In the genomic region with DNA sequence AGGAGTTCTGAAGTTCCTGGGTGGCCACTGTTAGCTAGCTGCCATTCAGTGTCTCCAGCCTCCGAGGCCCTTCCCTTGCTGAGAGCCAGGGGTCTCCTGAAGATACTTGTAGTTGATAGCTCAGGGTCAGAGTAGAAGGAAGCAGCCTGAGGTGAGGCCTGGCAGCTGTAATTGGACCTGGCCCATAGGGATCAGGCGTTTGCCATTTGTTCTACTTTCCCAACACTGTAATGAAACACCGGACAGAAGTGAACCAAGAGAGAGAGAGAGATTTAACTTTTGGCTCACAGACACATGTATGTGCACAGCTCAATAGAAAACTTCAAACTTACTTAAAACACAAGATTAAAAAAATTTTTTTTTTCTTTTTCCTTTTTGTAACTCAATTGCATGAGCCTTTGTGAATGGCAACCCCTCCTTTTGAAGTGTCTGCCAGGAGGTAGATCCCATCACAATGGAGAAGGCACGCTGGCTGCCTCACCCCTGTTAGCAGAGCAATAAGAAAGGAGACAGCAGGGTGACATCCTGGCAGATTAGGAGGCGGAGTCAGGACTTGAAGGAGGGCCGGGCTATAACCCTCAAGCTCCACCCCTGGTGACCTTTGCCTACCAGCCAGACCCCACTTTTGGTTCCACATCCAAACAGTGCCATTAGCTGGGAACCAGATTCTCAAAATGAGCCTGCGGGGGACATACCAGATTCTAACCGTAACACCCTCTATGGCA, we compare ENCODE assay signal across 15 mouse cellular contexts. TPM values are rescaled to one million over a fixed set of nuclear protein-coding genes. Genes with fewer than 3 reads are reported as not detected.
DNase-seq lines count a peak whose midpoint lies in the region; ATAC-seq lines count a peak whose summit lies in the region.
"Had no signal": no experiment of that assay in that cellular context is flagged by ENCODE, and none has a peak within 500 bp of the region (broad histone marks: within the 10 kb centered on the region; RNA-seq: fewer than 3 reads in every experiment).

No protein-coding gene starts in this region.

- no peaks in the 10 kb centered on the region for H3K9me3 ChIP-seq in forebrain, embryonic 12.5 days
- H3K9me3 ChIP-seq in forebrain, embryonic 14.5 days (replicated peaks; ENCODE audit: control insufficient read depth, low read length), result no peaks in the 10 kb centered on the region
- no peaks in the 10 kb centered on the region for H3K9me3 ChIP-seq in liver, embryonic 12.5 days (replicated peaks)
- no peaks in the 10 kb centered on the region for H3K9me3 ChIP-seq in liver, embryonic 11.5 days (ENCODE audit: control insufficient read depth, low read length)

- H3K4me1 ChIP-seq in forebrain, embryonic 12.5 days, result peaks cover 56% of the 10 kb centered on the region
- H3K4me1 ChIP-seq in forebrain, embryonic 14.5 days (ENCODE audit: control insufficient read depth, insufficient read depth, low read length), result peaks cover 29% of the 10 kb centered on the region
- H3K4me1 ChIP-seq in liver, embryonic 12.5 days, result peaks cover 11% of the 10 kb centered on the region; the same call in 1 of the 2 replicates
- H3K4me1 ChIP-seq in liver, embryonic 11.5 days (replicated peaks; ENCODE audit: control insufficient read depth, insufficient read depth, low read length), result peaks cover 7% of the 10 kb centered on the region

- peak overlapping the region; percentile 31; the same call in 1 of the 2 replicates for H3K27ac ChIP-seq in forebrain, embryonic 12.5 days
- no peak overlapping the region for H3K27ac ChIP-seq in forebrain, embryonic 14.5 days (ENCODE audit: low read depth, low read length)
- no peak overlapping the region for H3K27ac ChIP-seq in liver, embryonic 12.5 days
- no peak overlapping the region for H3K27ac ChIP-seq in liver, embryonic 11.5 days (ENCODE audit: low read depth, low read length)

- no peak for ATAC-seq in forebrain, embryonic 12.5 days (ENCODE audit: low FRiP score)
- ATAC-seq in forebrain, embryonic 14.5 days, result no peak
- peak; percentile 27; the same call in 1 of the 2 replicates for ATAC-seq in liver, embryonic 12.5 days
- ATAC-seq in liver, embryonic 11.5 days (replicated peaks; ENCODE audit: low FRiP score), result no peak
- 0 out of 2 replicates have a peak, but pooled peaks have one; percentile 26 for ATAC-seq in megakaryocyte progenitor cell, adult 5-6 weeks (replicated peaks; ENCODE audit: poor library complexity)

- peaks cover 5% of the 10 kb centered on the region; the same call in 1 of the 2 replicates for H3K27me3 ChIP-seq in forebrain, embryonic 12.5 days
- no peaks in the 10 kb centered on the region for H3K27me3 ChIP-seq in forebrain, embryonic 14.5 days (replicated peaks; ENCODE audit: control insufficient read depth, insufficient read depth, low read length)
- H3K27me3 ChIP-seq in liver, embryonic 12.5 days (replicated peaks), result peaks cover 5% of the 10 kb centered on the region; the same call in 1 of the 2 replicates
- H3K27me3 ChIP-seq in liver, embryonic 11.5 days (replicated peaks; ENCODE audit: control insufficient read depth, insufficient read depth, low read length), result 0 out of 2 replicates have a peak, but pooled peaks cover 2% of the 10 kb centered on the region

- H3K4me3 ChIP-seq in forebrain, embryonic 12.5 days (replicated peaks), result no peak overlapping the region
- H3K4me3 ChIP-seq in forebrain, embryonic 14.5 days (ENCODE audit: low read depth, low read length), result no peak overlapping the region
- no peak overlapping the region for H3K4me3 ChIP-seq in liver, embryonic 12.5 days
- no peak overlapping the region for H3K4me3 ChIP-seq in liver, embryonic 11.5 days (ENCODE audit: low read depth, low read length)

- H3K36me3 ChIP-seq in forebrain, embryonic 12.5 days (replicated peaks), result no peaks in the 10 kb centered on the region
- no peaks in the 10 kb centered on the region for H3K36me3 ChIP-seq in forebrain, embryonic 14.5 days (ENCODE audit: control insufficient read depth, insufficient read depth, low read length)
- no peaks in the 10 kb centered on the region for H3K36me3 ChIP-seq in liver, embryonic 12.5 days
- H3K36me3 ChIP-seq in liver, embryonic 11.5 days (ENCODE audit: control insufficient read depth, insufficient read depth, low read length), result no peaks in the 10 kb centered on the region

- H3K4me2 ChIP-seq in forebrain, embryonic 12.5 days, result no peak overlapping the region
- H3K4me2 ChIP-seq in forebrain, embryonic 14.5 days (ENCODE audit: low read length), result no peak overlapping the region
- H3K4me2 ChIP-seq in liver, embryonic 12.5 days, result no peak overlapping the region
- no peak overlapping the region for H3K4me2 ChIP-seq in liver, embryonic 11.5 days

- no peak overlapping the region for H3K9ac ChIP-seq in forebrain, embryonic 12.5 days
- no peak overlapping the region for H3K9ac ChIP-seq in forebrain, embryonic 14.5 days (ENCODE audit: low read length)
- H3K9ac ChIP-seq in liver, embryonic 12.5 days, result no peak overlapping the region
- no peak overlapping the region for H3K9ac ChIP-seq in liver, embryonic 11.5 days (ENCODE audit: low read depth, low read length)

- 21% methylated on average over 8 of the region's 8 CpGs for WGBS in forebrain, embryonic 12.5 days
- 21% methylated on average over 8 of the region's 8 CpGs for WGBS in forebrain, embryonic 14.5 days
- 47% methylated on average over 8 of the region's 8 CpGs for WGBS in liver, embryonic 12.5 days (ENCODE audit: insufficient replicate concordance)
- WGBS in liver, embryonic 11.5 days, result 54% methylated on average over 8 of the region's 8 CpGs

- no peak for DNase-seq in forebrain, embryonic 14.5 days (ENCODE audit: low spot score)
- no peak for DNase-seq in liver, embryonic 11.5 days (ENCODE audit: low spot score)
- DNase-seq in WW6 (ENCODE audit: low read depth, low spot score), result peak; percentile 58
- DNase-seq in retina, embryonic 14.5 days (ENCODE audit: low spot score), result no peak
- DNase-seq: adrenal gland, adult 8-10 months; cerebellum, adult 18-20 months; gastrocnemius, postnatal 14 days; kidney, adult 8-10 months; kidney, postnatal 25 days; lung, adult 2 months; lung, postnatal 36 days; thymus, postnatal 4 days had no signal

RNA-seq across cellular contexts. Expression of a gene that starts 19.7 kb away (rescaled TPM):
- 23.9 and 26.9 TPM in 2 replicates for polyA plus RNA-seq in forebrain, embryonic 12.5 days (2016; fragmentation: Nextera tagmentation; extraction: Ambion mirVana)
- polyA plus RNA-seq in forebrain, embryonic 14.5 days (2014; fragmentation: Nextera tagmentation; extraction: Ambion mirVana), result 89.5 and 96.5 TPM in 2 replicates
- polyA plus RNA-seq in liver, embryonic 12.5 days (2016; fragmentation: Nextera tagmentation; extraction: Ambion mirVana), result 0.92 and 0.93 TPM in 2 replicates
- polyA plus RNA-seq in liver, embryonic 11.5 days (2014; fragmentation: Nextera tagmentation; extraction: Ambion mirVana), result 1.9 and 2.2 TPM in 2 replicates
- 2.5 and 3.1 TPM in 2 replicates for total RNA-seq in megakaryocyte progenitor cell, adult 5-6 weeks (2015)
- total RNA-seq in megakaryocyte progenitor cell, adult 5-6 weeks (2017), result 2.6 and 4.0 TPM in 2 replicates

Comparison
In these comparisons a context has a peak if more than half of its experiments do, and no peak if none do; other contexts are left out.
1. ATAC-seq: peak in liver, embryonic 12.5 days (single experiment) and megakaryocyte progenitor cell, adult 5-6 weeks (single experiment); none in forebrain, embryonic 12.5 days (single experiment), forebrain, embryonic 14.5 days (single experiment) and liver, embryonic 11.5 days (single experiment).